Mouse (Mus musculus) testis, adult 2 months (tissue): Measurements from ENCODE around the gene Evpl. TPM values are rescaled to one million over a fixed set of nuclear protein-coding genes. Genes with fewer than 3 reads are reported as not detected.
A peak's percentile ranks its signal among the peaks of the same experiment; 100 is the strongest.
"Not testable (repeated sequence)": the region's sequence is repeated elsewhere in the genome, so short reads cannot be mapped to it uniquely, and the experiment has no call there.

Experiments used
- H3K27ac ChIP-seq: fragments of 200-500 bp; 2 replicates; pipeline ENCODE4 v1.5.1; 2012; ENCODE audit warnings: low read depth, low read length; ENCODE audit not compliant: control insufficient read depth, insufficient read depth
- H3K27me3 ChIP-seq: fragments of 200-500 bp; 2 replicates; pipeline ENCODE4 v1.6.1; 2012; ENCODE audit warnings: mild to moderate bottlenecking, low read length, moderate library complexity; ENCODE audit not compliant: control insufficient read depth, insufficient read depth
- H3K36me3 ChIP-seq: fragments of 200-500 bp; 2 replicates; pipeline ENCODE4 v1.6.1; 2012; ENCODE audit warnings: mild to moderate bottlenecking, low read length; ENCODE audit not compliant: control insufficient read depth, insufficient read depth
- H3K4me1 ChIP-seq: fragments of 200-500 bp; 2 replicates; pipeline ENCODE4 v1.6.1; 2012; ENCODE audit warnings: low read length; ENCODE audit not compliant: control insufficient read depth, insufficient read depth
- H3K4me3 ChIP-seq: fragments of 200-500 bp; 2 replicates; pipeline ENCODE4 v1.5.1; 2012; ENCODE audit warnings: low read depth, mild to moderate bottlenecking, low read length, moderate library complexity, mixed read lengths; ENCODE audit not compliant: control insufficient read depth
- CTCF ChIP-seq: fragments of 200-500 bp; IDR thresholded peaks from 2 replicates; pipeline ENCODE4 v1.5.1; 2012; ENCODE audit warnings: low read depth, mild to moderate bottlenecking, inconsistent platforms, low read length, moderate library complexity; ENCODE audit not compliant: control insufficient read depth, insufficient read depth, insufficient replicate concordance
- POLR2A ChIP-seq: fragments of 200-500 bp; IDR thresholded peaks from 2 replicates; pipeline ENCODE4 v1.6.1; 2012; ENCODE audit warnings: low read depth, mild to moderate bottlenecking, inconsistent platforms, low read length, moderate library complexity; ENCODE audit not compliant: control insufficient read depth
- polyA plus RNA-seq: library from polyadenylated mRNA; depleted of rRNA; stranded (reverse); fragments of >200 nt; gene quantifications from 2 replicates; pipeline ENCODE4 v1.2.3, GENCODE M21; 2012; rRNA removed

The Evpl gene
- polyA plus RNA-seq: 1.1 and 1.2 TPM in 2 replicates

- Histone ChIP-seq H3K27me3 (no peaks in the 10 kb centered on the region), H3K4me3 (peak within 1 kb of the TSS; percentile 13; the same call in 1 of the 2 replicates), H3K36me3 (no peaks in the 10 kb centered on the region), H3K4me1 (peaks cover 6% of the 10 kb centered on the region), H3K27ac (no peak within 1 kb of the TSS)
- no peak for TF ChIP-seq POLR2A
- TF ChIP-seq CTCF: no peak
Observed at GRCm38 (mm10) chr11:116237742-116238395, at the start of gene Evpl. TSS of gene Evpl (minus strand) at chr11:116238077.

- no peak overlapping the region for H3K4me3 ChIP-seq
- peaks cover 2% of the 10 kb centered on the region for H3K36me3 ChIP-seq
- H3K4me1 ChIP-seq: peaks cover 6% of the 10 kb centered on the region
- H3K27me3 ChIP-seq: no peaks in the 10 kb centered on the region
- no peak for TF ChIP-seq CTCF
- H3K27ac ChIP-seq: no peak overlapping the region
Observed at GRCm38 (mm10) chr11:116287351-116287750, 49.5 kb upstream of the Evpl start.

- Histone ChIP-seq H3K27me3 (no peaks in the 10 kb centered on the region), H3K4me3 (no peak overlapping the region), H3K27ac (no peak overlapping the region), H3K4me1 (peaks cover 6% of the 10 kb centered on the region), H3K36me3 (peaks cover 2% of the 10 kb centered on the region)
- TF ChIP-seq CTCF: no peak
Observed at GRCm38 (mm10) chr11:116285770-116286191, 47.9 kb upstream of the Evpl start.

GRCm38 (mm10) chr11:116283982-116284381, 46.1 kb upstream of the Evpl start:
- Histone ChIP-seq H3K36me3 (peaks cover 2% of the 10 kb centered on the region; the same call in 1 of the 2 replicates), H3K27me3 (no peaks in the 10 kb centered on the region), H3K27ac (no peak overlapping the region), H3K4me3 (no peak overlapping the region), H3K4me1 (peaks cover 6% of the 10 kb centered on the region)
- TF ChIP-seq CTCF: no peak
- TF ChIP-seq POLR2A: no peak

- Histone ChIP-seq H3K27ac (no peak overlapping the region), H3K36me3 (peaks cover 1% of the 10 kb centered on the region; the same call in 1 of the 2 replicates), H3K27me3 (no peaks in the 10 kb centered on the region), H3K4me1 (peaks cover 6% of the 10 kb centered on the region), H3K4me3 (peak overlapping the region; percentile 11)
- TF ChIP-seq POLR2A: no peak
- no peak for TF ChIP-seq CTCF
Observed at GRCm38 (mm10) chr11:116282912-116283521, 45.1 kb upstream of the Evpl start.

GRCm38 (mm10) chr11:116282089-116282488, 44.2 kb upstream of the Evpl start:
- H3K36me3 ChIP-seq: no peaks in the 10 kb centered on the region
- H3K27ac ChIP-seq: no peak overlapping the region
- peaks cover 6% of the 10 kb centered on the region for H3K4me1 ChIP-seq
- TF ChIP-seq CTCF: no peak
- TF ChIP-seq POLR2A: no peak
- no peaks in the 10 kb centered on the region for H3K27me3 ChIP-seq
- no peak overlapping the region for H3K4me3 ChIP-seq

- H3K27ac ChIP-seq: no peak overlapping the region
- H3K36me3 ChIP-seq: no peaks in the 10 kb centered on the region
- TF ChIP-seq CTCF (no peak), POLR2A (no peak)
- H3K27me3 ChIP-seq: no peaks in the 10 kb centered on the region
- H3K4me1 ChIP-seq: peaks cover 6% of the 10 kb centered on the region
- H3K4me3 ChIP-seq: peak overlapping the region; percentile 19
Observed at GRCm38 (mm10) chr11:116281671-116282070, 43.8 kb upstream of the Evpl start.

GRCm38 (mm10) chr11:116280751-116281663, 43.1 kb upstream of the Evpl start, which contains the start of gene Galr2:
TSS of gene Galr2 (plus strand) at chr11:116280939.
- H3K27me3 ChIP-seq: no peaks in the 10 kb centered on the region
- no peak within 1 kb of the TSS for H3K27ac ChIP-seq
- TF ChIP-seq CTCF (no peak), POLR2A (no peak)
- peaks cover 6% of the 10 kb centered on the region for H3K4me1 ChIP-seq
- H3K4me3 ChIP-seq: peak within 1 kb of the TSS; percentile 19
- no peaks in the 10 kb centered on the region for H3K36me3 ChIP-seq

- H3K27ac ChIP-seq, H3K36me3 ChIP-seq, H3K4me3 ChIP-seq, H3K27me3 ChIP-seq, H3K4me1 ChIP-seq: not testable (repeated sequence)
Observed at GRCm38 (mm10) chr11:116277184-116277583, 39.3 kb upstream of the Evpl start.
